Mouse (Mus musculus) myocyte (in vitro differentiated cells): ENCODE data around the gene Rsph14.

Experiments used
- E2F4 ChIP-seq: IDR thresholded peaks from one replicate; pipeline ENCODE4 v1.6.1; 2011; ENCODE audit warnings: mild to moderate bottlenecking, control low read depth, moderate library complexity; ENCODE audit not compliant: insufficient read depth
- MYOD1 ChIP-seq, 3 experiments: IDR thresholded peaks; one replicate each; pipeline ENCODE4 v1.6.1; 2011; ENCODE audit warnings: control low read depth in 2 of 3, low read depth in 2 of 3, mild to moderate bottlenecking in 2 of 3, moderate library complexity in 1 of 3; ENCODE audit not compliant: insufficient read length in 2 of 3, control insufficient read depth in 1 of 3
- POLR2A ChIP-seq: IDR thresholded peaks from one replicate; pipeline ENCODE4 v1.6.1; 2011; ENCODE audit warnings: low read depth, mild to moderate bottlenecking, control low read depth, moderate library complexity; ENCODE audit not compliant: insufficient read length
- POLR2AphosphoS2 ChIP-seq: IDR thresholded peaks from one replicate; pipeline ENCODE4 v1.6.1; 2011; ENCODE audit warnings: low read depth, control low read depth; ENCODE audit not compliant: insufficient read length
- TCF12 ChIP-seq: IDR thresholded peaks from one replicate; pipeline ENCODE4 v1.6.1; 2011; ENCODE audit warnings: mild to moderate bottlenecking, control low read depth; ENCODE audit not compliant: poor library complexity, insufficient read depth, severe bottlenecking
- USF1 ChIP-seq: IDR thresholded peaks from one replicate; pipeline ENCODE4 v1.6.1; 2011; ENCODE audit warnings: low read depth, mild to moderate bottlenecking, control low read depth, moderate library complexity

GRCm38 (mm10) chr10:75055672-75056071 is 23.3 kb upstream of the Rsph14 start:
- TF ChIP-seq POLR2A, result no peak
- TF ChIP-seq TCF12, result no peak
- TF ChIP-seq USF1, result no peak
- TF ChIP-seq E2F4, result no peak
- TF ChIP-seq MYOD1 (IDR thresholded peaks at IDR 0.05; ENCODE audit: control insufficient read depth in 1 of 3, insufficient read length in 2 of 3, low read depth in 2 of 3), result no peak
- no peak for TF ChIP-seq POLR2AphosphoS2
